Mouse (Mus musculus): ENCODE measurements around the gene Lrrc8b. TPM values are rescaled to one million over a fixed set of nuclear protein-coding genes. Genes with fewer than 3 reads are reported as not detected.

Gene Lrrc8b
- 2.2 TPM for polyA plus RNA-seq (2014; fragmentation: Illumina TruSeq; extraction: RNeasy Lipid Tissue Mini Kit (QIAGEN cat#74804); ENCODE audit: low read depth, low replicate concordance)

DNA sequence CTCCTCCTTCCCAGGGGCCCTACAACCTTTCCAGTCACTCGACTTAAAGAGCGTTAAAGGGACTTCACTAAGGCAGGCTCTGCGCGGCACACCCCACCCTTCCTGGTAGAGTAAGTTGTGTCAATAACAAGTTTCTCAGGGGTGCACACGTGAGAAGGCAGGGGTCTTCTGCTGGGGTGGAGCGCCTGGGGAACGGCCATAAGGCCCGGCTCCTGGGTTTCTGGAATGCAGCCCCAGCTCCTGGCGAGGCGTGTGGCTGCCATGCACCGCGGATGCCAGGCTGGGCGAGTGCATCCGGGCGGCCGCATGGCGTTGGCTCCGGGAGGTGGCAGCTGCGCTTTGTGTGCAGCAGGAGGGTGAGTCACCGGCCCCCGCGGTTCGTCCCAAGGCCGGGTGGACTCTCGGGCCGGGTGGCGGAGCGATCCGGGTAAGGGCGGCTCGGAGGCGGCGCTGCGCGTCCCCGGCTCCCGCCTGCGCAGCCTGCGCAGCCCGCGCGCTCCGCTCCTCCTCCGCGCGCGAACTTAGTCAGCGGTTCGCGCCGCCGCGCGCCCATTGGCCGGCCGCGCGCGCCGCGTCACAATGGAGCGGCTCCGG is at the start of gene Lrrc8b:
Lrrc8b (plus strand) TSS at position 578 of the 594 bp plus-strand sequence.

GRCm38 (mm10) chr5:105519096-105519975 is 103.8 kb downstream of the Lrrc8b start, which contains the start of gene Lrrc8c:
TSS of gene Lrrc8c (plus strand) at chr5:105519388.

Other genes with a start within 250 kb of the Lrrc8b start
- gene Gbp10, start 176.2 kb upstream of the Lrrc8b start, polyA plus RNA-seq (2014; fragmentation: Illumina TruSeq; extraction: RNeasy Lipid Tissue Mini Kit (QIAGEN cat#74804); ENCODE audit: low read depth, low replicate concordance), result 1.7 TPM
- gene Gm43302, start 122.1 kb upstream of the Lrrc8b start, polyA plus RNA-seq (2014; fragmentation: Illumina TruSeq; extraction: RNeasy Lipid Tissue Mini Kit (QIAGEN cat#74804); ENCODE audit: low read depth, low replicate concordance), result 0.94 TPM
- 37.8 TPM for gene Gbp6, start 122.1 kb upstream of the Lrrc8b start, polyA plus RNA-seq (2014; fragmentation: Illumina TruSeq; extraction: RNeasy Lipid Tissue Mini Kit (QIAGEN cat#74804); ENCODE audit: low read depth, low replicate concordance)
- gene Lrrc8c, start 103.6 kb downstream of the Lrrc8b start, polyA plus RNA-seq (2014; fragmentation: Illumina TruSeq; extraction: RNeasy Lipid Tissue Mini Kit (QIAGEN cat#74804); ENCODE audit: low read depth, low replicate concordance), result 10.8 TPM

Data from heart, adult 10 weeks (tissue).